Mouse (Mus musculus) heart, embryonic 13.5 days (tissue): Measurements from ENCODE around the gene Pltp. TPM values are rescaled to one million over a fixed set of nuclear protein-coding genes. Genes with fewer than 3 reads are reported as not detected.
"Not testable (repeated sequence)": the region's sequence is repeated elsewhere in the genome, so short reads cannot be mapped to it uniquely, and the experiment has no call there.

Source experiments
- ATAC-seq: fragments of 200-750 bp; cut with Nextera tagmentation; 2 replicates; pipeline ENCODE4 v1.8.0; 2017; ENCODE audit warnings: moderate TSS enrichment; ENCODE audit not compliant: insufficient number of reproducible peaks, low FRiP score, low TSS enrichment; ENCODE audit errors: extremely low read depth
- H3K27ac ChIP-seq: fragments of 300-500 bp; sonication (generic); replicated peaks from 2 replicates; pipeline ENCODE4 v1.5.1; 2015; ENCODE audit warnings: moderate library complexity, mild to moderate bottlenecking, inconsistent platforms
- H3K27me3 ChIP-seq: fragments of 300-500 bp; sonication (generic); replicated peaks from 2 replicates; pipeline ENCODE4 v1.6.1; 2015; ENCODE audit warnings: mild to moderate bottlenecking, inconsistent platforms
- H3K36me3 ChIP-seq: fragments of 300-500 bp; sonication (generic); 2 replicates; pipeline ENCODE4 v1.6.1; 2015; ENCODE audit warnings: mild to moderate bottlenecking, inconsistent platforms
- H3K4me1 ChIP-seq: fragments of 300-500 bp; sonication (generic); 2 replicates; pipeline ENCODE4 v1.6.1; 2015; ENCODE audit warnings: inconsistent platforms
- H3K4me2 ChIP-seq: fragments of 300-500 bp; sonication (generic); 2 replicates; pipeline ENCODE4 v1.6.1; 2015; ENCODE audit warnings: inconsistent platforms, mild to moderate bottlenecking, moderate library complexity
- H3K4me3 ChIP-seq: fragments of 300-500 bp; sonication (generic); 2 replicates; pipeline ENCODE4 v1.5.1; 2015; ENCODE audit warnings: moderate library complexity, mild to moderate bottlenecking, inconsistent platforms
- H3K9ac ChIP-seq: fragments of 300-500 bp; sonication (generic); 2 replicates; pipeline ENCODE4 v1.6.1; 2015; ENCODE audit warnings: inconsistent platforms, mild to moderate bottlenecking, moderate library complexity
- H3K9me3 ChIP-seq: fragments of 300-500 bp; sonication (generic); 2 replicates; pipeline ENCODE4 v1.6.1; 2016; ENCODE audit warnings: inconsistent platforms
- WGBS: fragments of 180-500 bp; shearing (Covaris S2); methylation state at CpG from one replicate; pipeline ENCODE4 v1.1.7; 2015; ENCODE audit warnings: mixed read lengths; 5-methylcytosine and 5-hydroxymethylcytosine counted together
- polyA plus RNA-seq: library from polyadenylated mRNA; unstranded; fragments of >200 nt; fragmentation: Nextera tagmentation; extraction: Ambion mirVana; gene quantifications from 2 replicates; pipeline ENCODE4 v1.2.1, GENCODE M21; 2015

The Pltp gene
- polyA plus RNA-seq, 1 experiment from 2014 or later = 14.9 TPM

DNA sequence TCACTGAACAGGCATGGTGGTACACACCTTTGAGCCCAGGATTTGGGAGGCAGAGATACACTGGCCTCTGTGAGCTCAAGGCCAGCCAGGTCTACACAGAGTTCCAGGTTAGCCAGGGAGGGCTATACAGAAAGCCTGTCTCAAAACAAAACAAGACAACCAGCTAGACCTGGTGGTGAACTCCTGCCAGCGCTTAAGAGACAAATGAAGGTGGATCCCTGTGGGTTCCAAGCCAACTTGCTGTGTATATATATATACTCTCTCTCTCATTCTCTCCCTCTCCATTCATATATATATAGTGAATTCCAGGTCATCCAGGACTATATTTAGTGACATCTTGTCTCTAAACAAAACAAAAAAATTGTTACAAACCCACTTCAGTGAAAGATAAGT, 53.6 kb downstream of the Pltp start:
- peak overlapping the region; percentile 84 for H3K27ac ChIP-seq

DNA sequence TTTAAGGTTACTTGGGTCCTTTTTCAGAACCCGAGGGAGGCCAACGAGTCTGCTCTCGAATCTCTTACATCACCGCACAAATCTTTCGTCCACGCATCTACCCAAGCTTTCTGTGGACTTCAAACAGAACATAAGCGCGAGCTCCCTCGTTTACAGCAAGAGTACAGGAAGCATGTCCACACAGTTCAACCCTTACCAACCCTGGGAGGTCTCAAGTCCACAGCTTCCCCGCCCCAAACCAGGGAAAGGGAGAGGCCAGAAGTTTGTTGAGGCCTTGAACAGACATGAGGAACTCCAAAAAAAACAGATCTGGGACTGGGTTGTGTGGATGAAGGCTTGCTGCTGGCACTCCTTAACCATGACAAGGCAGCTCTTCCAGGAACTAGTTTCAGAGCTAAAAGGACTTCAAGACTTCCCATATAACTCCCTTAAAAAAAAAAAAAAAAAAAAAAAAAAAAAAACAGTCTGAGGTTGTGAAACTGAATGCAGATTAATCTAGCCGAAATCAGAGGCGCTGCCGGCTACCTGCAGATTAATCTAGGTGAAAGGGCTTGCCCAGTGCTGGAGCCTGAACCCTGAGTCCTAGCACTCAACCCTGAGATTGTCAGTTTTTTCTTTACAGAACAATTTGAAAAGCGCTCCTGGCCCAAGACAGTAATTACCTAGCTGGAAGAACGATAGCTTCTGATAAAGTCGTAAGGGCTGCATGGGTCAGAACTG, 54.1 kb downstream of the Pltp start:
- 90% methylated on average over 16 of the region's 16 CpGs for WGBS
- ATAC-seq = no peak
- H3K27ac ChIP-seq = 0 out of 2 replicates have a peak overlapping the region, but pooled peaks have one; percentile 84
- H3K9ac ChIP-seq = peak overlapping the region; percentile 93
- H3K27me3 ChIP-seq = no peaks in the 10 kb centered on the region
- H3K4me3 ChIP-seq = peak overlapping the region; percentile 80
- H3K9me3 ChIP-seq = no peaks in the 10 kb centered on the region
- H3K4me2 ChIP-seq = peak overlapping the region; percentile 79
- peaks cover 43% of the 10 kb centered on the region for H3K36me3 ChIP-seq
- peaks cover 33% of the 10 kb centered on the region for H3K4me1 ChIP-seq

More for the DNA sequence above, 53.6 kb downstream of the Pltp start:
- H3K9ac ChIP-seq = peak overlapping the region; percentile 93
- H3K27me3 ChIP-seq = no peaks in the 10 kb centered on the region
- H3K4me1 ChIP-seq = peaks cover 33% of the 10 kb centered on the region
- no peak for ATAC-seq
- peaks cover 43% of the 10 kb centered on the region for H3K36me3 ChIP-seq
- H3K4me2 ChIP-seq = peak overlapping the region; percentile 79
- H3K4me3 ChIP-seq = peak overlapping the region; percentile 80
- 50% methylated on average over 1 of the region's 1 CpGs for WGBS
- H3K9me3 ChIP-seq = no peaks in the 10 kb centered on the region

DNA sequence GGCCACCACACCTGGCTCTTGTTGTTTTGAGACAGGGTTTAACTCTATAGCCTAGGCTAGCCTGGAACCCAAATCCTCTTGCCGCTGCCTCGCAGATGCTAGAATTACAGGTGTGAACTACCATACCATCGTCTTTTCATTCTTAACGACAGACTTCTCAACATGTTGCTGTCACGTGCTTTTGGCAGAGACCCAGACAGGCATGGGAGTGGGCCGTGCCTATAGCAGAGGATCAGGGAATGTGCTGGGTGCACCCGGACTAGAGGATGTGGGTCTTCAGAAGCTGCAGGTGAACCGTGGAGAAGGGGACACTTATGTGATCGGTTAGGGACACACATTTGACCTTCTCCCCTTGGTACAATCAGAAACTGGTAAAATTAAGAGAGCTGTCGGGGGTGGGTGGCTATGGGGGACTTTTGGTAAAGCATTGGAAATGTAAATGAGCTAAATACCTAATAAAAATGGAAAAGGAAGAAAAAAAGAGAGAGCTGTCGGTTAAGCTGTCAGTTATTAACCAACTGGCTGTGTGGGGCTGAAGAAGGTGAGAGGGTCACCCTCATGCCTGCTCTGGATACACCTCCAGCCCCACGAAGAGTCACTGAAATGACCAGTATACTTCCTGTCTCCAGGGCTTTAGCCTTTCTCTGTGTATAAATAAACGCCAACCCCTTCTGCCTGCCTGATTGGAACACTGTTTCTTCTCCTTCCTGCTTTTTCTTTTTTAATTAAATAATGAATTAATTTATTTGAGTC, 57.1 kb downstream of the Pltp start:
- WGBS = 86% methylated on average over 13 of the region's 13 CpGs
- Histone ChIP-seq H3K9me3 (no peaks in the 10 kb centered on the region), H3K9ac (no peak overlapping the region)

DNA sequence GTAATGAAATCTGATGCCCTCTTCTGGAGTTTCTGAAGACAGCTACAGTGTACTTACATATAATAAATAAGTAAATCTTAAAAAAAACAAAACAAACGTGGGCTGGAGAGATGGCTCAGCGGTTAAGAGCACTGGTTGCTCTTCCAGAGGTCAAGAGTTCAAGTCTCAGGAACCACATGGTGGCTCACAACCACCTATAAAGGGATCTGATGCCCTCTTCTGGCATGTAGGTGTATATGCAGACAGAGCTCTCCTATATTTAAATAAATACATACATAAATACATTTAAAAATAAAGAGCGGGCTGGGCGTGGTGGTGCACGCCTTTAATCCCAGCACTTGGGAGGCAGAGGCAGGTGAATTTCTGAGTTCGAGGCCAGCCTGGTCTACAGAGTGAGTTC, 59.0 kb downstream of the Pltp start:
- not testable (repeated sequence) for H3K4me2 ChIP-seq, H3K4me3 ChIP-seq, ATAC-seq, H3K27ac ChIP-seq, H3K9ac ChIP-seq, H3K9me3 ChIP-seq, H3K27me3 ChIP-seq
- Histone ChIP-seq H3K4me1 (peaks cover 16% of the 10 kb centered on the region), H3K36me3 (peaks cover 85% of the 10 kb centered on the region)
- 76% methylated on average over 6 of the region's 6 CpGs for WGBS

More for the DNA sequence above, 57.1 kb downstream of the Pltp start:
- Histone ChIP-seq H3K27ac (no peak overlapping the region), H3K4me3 (no peak overlapping the region), H3K4me2 (no peak overlapping the region), H3K4me1 (peaks cover 18% of the 10 kb centered on the region), H3K36me3 (peaks cover 70% of the 10 kb centered on the region), H3K27me3 (no peaks in the 10 kb centered on the region)
- no peak for ATAC-seq

DNA sequence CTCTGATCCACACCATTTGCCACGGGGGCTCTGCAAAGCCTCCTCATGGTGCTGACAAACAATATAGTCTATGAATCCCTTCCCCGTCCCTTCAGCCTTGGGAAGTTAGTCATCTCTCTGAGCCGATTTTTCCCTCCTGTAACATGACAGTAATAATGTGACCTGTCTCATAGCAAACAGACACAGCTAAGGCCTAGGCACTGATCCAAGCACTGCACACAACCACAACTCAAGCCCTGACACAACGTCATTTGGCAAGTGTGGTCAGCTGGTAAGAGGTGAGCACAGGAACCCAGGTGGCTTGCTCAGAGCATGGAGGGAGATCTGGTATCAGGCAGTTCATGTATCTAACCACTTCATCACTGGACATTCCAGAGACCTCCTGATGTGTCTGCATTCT, 61.6 kb downstream of the Pltp start:
- Histone ChIP-seq H3K4me1 (peaks cover 16% of the 10 kb centered on the region), H3K9ac (no peak overlapping the region), H3K4me3 (no peak overlapping the region), H3K36me3 (peaks cover 92% of the 10 kb centered on the region), H3K27me3 (no peaks in the 10 kb centered on the region), H3K27ac (no peak overlapping the region), H3K4me2 (no peak overlapping the region), H3K9me3 (no peaks in the 10 kb centered on the region)
- WGBS = 76% methylated on average over 4 of the region's 4 CpGs
- ATAC-seq = no peak

DNA sequence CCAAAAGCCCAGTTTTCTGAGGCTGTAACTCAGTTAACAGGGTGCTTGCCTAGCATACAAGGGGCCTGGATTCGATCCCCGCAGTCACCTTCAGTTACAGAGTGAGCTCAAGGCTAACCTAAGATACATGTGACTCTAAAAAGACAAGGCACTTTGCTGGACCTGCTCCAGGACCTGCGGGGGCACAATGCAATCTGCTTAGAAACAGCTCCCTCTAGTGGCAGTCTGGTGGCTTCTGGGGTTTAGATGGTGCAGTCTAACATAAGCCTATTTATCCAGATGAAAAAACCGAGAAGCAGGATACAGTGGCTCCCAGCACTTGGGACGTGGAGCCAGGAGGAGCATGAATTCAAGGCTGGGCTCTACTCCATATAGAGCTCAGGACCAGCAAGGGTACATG, 63.2 kb downstream of the Pltp start:
- H3K27ac ChIP-seq = peak overlapping the region; percentile 75
- H3K4me2 ChIP-seq = no peak overlapping the region
- H3K36me3 ChIP-seq = peaks cover 93% of the 10 kb centered on the region
- peaks cover 16% of the 10 kb centered on the region for H3K4me1 ChIP-seq
- WGBS = 29% methylated on average over 5 of the region's 5 CpGs
- H3K4me3 ChIP-seq = no peak overlapping the region
- no peaks in the 10 kb centered on the region for H3K9me3 ChIP-seq
- ATAC-seq = no peak
- no peaks in the 10 kb centered on the region for H3K27me3 ChIP-seq
- no peak overlapping the region for H3K9ac ChIP-seq

DNA sequence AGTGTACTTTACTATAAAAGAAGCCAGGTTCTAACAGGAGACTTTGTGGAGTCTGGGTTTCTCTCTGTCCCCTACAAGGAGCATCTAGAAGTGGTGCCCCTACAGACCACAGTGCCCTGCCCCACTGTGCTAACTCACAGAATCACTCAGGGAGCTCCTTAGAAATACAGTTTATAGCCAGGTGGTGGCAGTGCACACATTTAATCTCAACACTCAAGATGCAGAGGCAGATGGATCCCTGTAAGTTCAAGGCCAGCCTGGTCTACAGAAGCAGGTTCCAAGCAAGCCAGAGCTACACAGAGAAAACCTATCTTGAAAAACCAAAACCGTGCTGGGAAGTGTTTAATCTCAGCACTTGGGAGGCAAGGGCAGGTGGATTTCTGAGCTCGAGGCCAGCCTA, 63.7 kb downstream of the Pltp start:
- no peak for ATAC-seq
- H3K9ac ChIP-seq = peak overlapping the region; percentile 57; the same call in 1 of the 2 replicates

DNA sequence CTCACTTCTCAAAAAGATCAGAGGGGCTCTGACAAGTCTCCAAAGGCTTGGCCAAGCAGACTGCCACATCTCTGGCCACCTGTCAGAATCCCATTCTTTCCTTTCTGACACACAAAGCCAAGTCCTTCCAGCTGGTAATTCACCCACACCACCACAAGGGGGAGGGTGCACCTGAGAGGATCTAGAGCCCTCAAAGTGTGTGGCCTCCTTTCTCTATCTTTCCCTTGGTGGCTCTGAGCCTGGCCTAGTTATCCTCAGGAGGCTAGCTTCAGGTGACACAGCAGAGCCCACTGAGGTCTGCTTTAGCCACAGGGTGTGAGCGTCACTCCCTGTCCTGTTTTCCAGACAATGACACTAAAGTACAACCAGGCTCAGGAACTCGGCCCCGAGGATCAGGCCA, 64.3 kb downstream of the Pltp start:
- H3K4me2 ChIP-seq = no peak overlapping the region
- no peak overlapping the region for H3K4me3 ChIP-seq
- H3K9me3 ChIP-seq = no peaks in the 10 kb centered on the region
- peak overlapping the region; percentile 75 for H3K27ac ChIP-seq
- H3K27me3 ChIP-seq = no peaks in the 10 kb centered on the region
- peaks cover 24% of the 10 kb centered on the region for H3K4me1 ChIP-seq
- peak overlapping the region; percentile 29; the same call in 1 of the 2 replicates for H3K9ac ChIP-seq
- WGBS = 47% methylated on average over 3 of the region's 3 CpGs
- peaks cover 92% of the 10 kb centered on the region for H3K36me3 ChIP-seq
- no peak for ATAC-seq

More for the DNA sequence above, 63.7 kb downstream of the Pltp start:
- H3K4me1 ChIP-seq = peaks cover 19% of the 10 kb centered on the region
- 90% methylated on average over 2 of the region's 2 CpGs for WGBS
- no peak overlapping the region for H3K4me2 ChIP-seq
- H3K36me3 ChIP-seq = peaks cover 92% of the 10 kb centered on the region
- peak overlapping the region; percentile 75 for H3K27ac ChIP-seq
- H3K27me3 ChIP-seq = no peaks in the 10 kb centered on the region
- no peak overlapping the region for H3K4me3 ChIP-seq
- H3K9me3 ChIP-seq = no peaks in the 10 kb centered on the region

DNA sequence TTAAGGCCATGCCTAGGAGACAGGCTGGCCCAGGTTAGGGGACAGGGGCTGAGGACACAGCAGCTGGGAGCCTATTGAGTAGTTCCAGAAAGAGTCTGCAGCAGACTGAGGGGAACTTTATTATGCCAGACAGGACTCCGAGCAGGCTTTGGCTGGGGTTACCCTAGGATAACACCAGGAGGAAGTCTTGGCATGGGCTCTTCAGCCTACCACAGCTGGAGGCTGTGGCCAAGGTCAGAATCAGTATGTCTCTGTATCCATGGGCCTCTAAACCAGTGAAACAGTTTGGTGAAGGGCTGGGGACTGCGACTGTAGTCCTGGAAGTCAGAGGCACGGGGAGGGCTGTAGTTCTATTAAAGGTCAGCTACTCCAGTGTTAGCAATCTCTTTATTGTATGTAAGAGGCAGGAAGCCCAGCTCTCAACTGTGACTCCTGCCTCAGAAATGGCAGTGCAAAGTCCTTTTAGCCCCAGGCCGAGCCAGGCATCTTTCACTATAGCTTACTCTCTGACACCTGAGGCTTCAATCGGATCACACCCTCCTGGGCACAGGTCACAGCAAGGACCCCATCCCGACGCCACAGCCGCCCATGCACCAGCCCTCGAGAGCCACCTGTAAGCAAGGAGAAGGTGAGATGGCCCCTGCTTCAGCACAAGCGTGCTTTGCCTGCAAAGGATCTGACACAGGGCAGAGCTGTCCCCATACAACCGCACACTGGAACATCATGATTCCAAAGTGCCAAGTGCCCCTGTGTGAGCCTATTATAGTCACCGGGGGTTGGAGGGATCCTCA, 64.9 kb downstream of the Pltp start:
- Histone ChIP-seq H3K36me3 (peaks cover 89% of the 10 kb centered on the region), H3K9ac (no peak overlapping the region), H3K4me3 (no peak overlapping the region), H3K4me2 (no peak overlapping the region), H3K27me3 (no peaks in the 10 kb centered on the region), H3K9me3 (no peaks in the 10 kb centered on the region), H3K27ac (peak overlapping the region; percentile 75), H3K4me1 (peaks cover 30% of the 10 kb centered on the region)
- ATAC-seq = no peak
- 84% methylated on average over 12 of the region's 12 CpGs for WGBS

DNA sequence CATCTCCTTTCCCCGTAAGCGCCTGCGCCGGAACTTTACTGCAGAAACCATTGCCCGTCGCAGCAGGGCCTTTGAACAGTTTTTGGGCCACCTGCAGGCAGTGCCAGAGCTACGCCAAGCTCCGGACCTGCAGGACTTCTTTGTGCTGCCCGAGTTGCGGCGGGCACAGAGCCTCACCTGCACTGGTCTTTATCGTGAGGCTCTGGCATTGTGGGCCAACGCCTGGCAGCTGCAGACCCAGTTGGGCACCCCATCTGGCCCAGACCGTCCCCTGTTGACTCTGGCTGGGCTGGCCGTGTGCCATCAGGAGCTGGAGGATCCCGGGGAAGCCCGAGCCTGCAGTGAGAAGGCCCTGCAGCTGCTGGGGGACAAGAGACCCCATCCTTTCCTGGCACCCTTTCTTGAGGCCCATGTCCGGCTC, 65.7 kb downstream of the Pltp start:
- Histone ChIP-seq H3K4me3 (no peak overlapping the region), H3K4me2 (no peak overlapping the region), H3K4me1 (peaks cover 37% of the 10 kb centered on the region), H3K27ac (no peak overlapping the region), H3K9ac (no peak overlapping the region), H3K9me3 (no peaks in the 10 kb centered on the region), H3K27me3 (no peaks in the 10 kb centered on the region), H3K36me3 (peaks cover 84% of the 10 kb centered on the region)
- ATAC-seq = no peak
- WGBS = 90% methylated on average over 18 of the region's 18 CpGs

DNA sequence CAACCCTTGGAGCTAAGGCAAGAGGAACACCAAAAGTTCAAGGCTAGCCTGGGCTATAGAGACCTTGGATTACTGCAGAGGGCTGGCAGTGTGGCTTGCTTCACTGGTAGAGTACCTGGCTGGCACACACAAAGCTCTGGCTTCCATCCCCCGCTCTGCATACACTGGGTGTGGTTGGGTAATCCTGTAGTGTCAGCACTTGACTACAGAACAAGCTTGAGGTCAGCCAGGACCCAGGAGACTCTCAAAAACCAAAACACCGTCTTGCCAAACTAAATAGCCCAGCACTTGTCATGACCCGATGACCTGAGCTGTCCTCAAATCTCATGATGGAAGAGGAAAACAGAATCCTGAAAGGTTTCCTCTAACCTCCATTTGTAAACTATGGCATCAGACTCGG, 67.1 kb downstream of the Pltp start:
- Histone ChIP-seq H3K4me2 (no peak overlapping the region), H3K4me3 (no peak overlapping the region), H3K9me3 (no peaks in the 10 kb centered on the region), H3K4me1 (peaks cover 42% of the 10 kb centered on the region), H3K27ac (no peak overlapping the region), H3K27me3 (no peaks in the 10 kb centered on the region), H3K36me3 (peaks cover 70% of the 10 kb centered on the region), H3K9ac (no peak overlapping the region)
- ATAC-seq = no peak
- 69% methylated on average over 4 of the region's 4 CpGs for WGBS
